Mouse (Mus musculus) central nervous system, embryonic 18 days (tissue): ENCODE data around the gene 4933406M09Rik. TPM values are rescaled to one million over a fixed set of nuclear protein-coding genes. Genes with fewer than 3 reads are reported as not detected.

Experiments used
- polyA plus RNA-seq: library from polyadenylated mRNA; depleted of rRNA; stranded (reverse); fragments of >200 nt; gene quantifications from 2 replicates; pipeline ENCODE4 v1.2.3, GENCODE M21; 2012; rRNA removed

Gene 4933406M09Rik
- not detected in 2 replicates for polyA plus RNA-seq

GRCm38 (mm10) chr1:134385666-134386065 is at the start of gene 4933406M09Rik:
4933406M09Rik (plus strand) TSS chr1:134385940.

GRCm38 (mm10) chr1:134361857-134362212 is 23.9 kb upstream of the 4933406M09Rik start, which contains the start of gene Tmem183a:
Tmem183a (minus strand) TSS chr1:134361979.

GRCm38 (mm10) chr1:134405509-134406413 is 20.0 kb downstream of the 4933406M09Rik start, which contains the start of gene Cyb5r1:
Cyb5r1 (plus strand) TSS chr1:134405559.

GRCm38 (mm10) chr1:134415168-134415831 is 29.6 kb downstream of the 4933406M09Rik start, which contains the start of gene Adipor1:
Adipor1 (plus strand) TSS chr1:134415378.

Other genes starting within 250 kb of the 4933406M09Rik start
- gene Chil1, start 203.8 kb upstream of the 4933406M09Rik start, polyA plus RNA-seq: 2.4 and 2.8 TPM in 2 replicates
- 0.44 and 1.4 TPM in 2 replicates for gene Mybph, start 192.5 kb upstream of the 4933406M09Rik start, polyA plus RNA-seq
- gene Adora1, start 150.5 kb upstream of the 4933406M09Rik start, polyA plus RNA-seq: 31.6 and 36.9 TPM in 2 replicates
- gene Myog, start 96.0 kb upstream of the 4933406M09Rik start, polyA plus RNA-seq: 0.13 and 4.1 TPM in 2 replicates
- gene Ppfia4, start 53.0 kb upstream of the 4933406M09Rik start, polyA plus RNA-seq: 61.0 and 61.3 TPM in 2 replicates
- gene Tmem183a, start 24.0 kb upstream of the 4933406M09Rik start, polyA plus RNA-seq: 97.6 and 114 TPM in 2 replicates
- gene Cyb5r1, start 19.6 kb downstream of the 4933406M09Rik start, polyA plus RNA-seq: 9.6 and 10.8 TPM in 2 replicates
- 52.3 and 52.4 TPM in 2 replicates for gene Adipor1, start 29.4 kb downstream of the 4933406M09Rik start, polyA plus RNA-seq
- gene Klhl12, start 69.6 kb downstream of the 4933406M09Rik start, polyA plus RNA-seq: 26.5 and 27.2 TPM in 2 replicates
- 45.0 and 45.1 TPM in 2 replicates for gene Rabif, start 108.7 kb downstream of the 4933406M09Rik start, polyA plus RNA-seq
- 0.07 TPM in 1 of 2 replicates, not detected in the other for gene Mgat4e, start 163.7 kb downstream of the 4933406M09Rik start, polyA plus RNA-seq
- gene Kdm5b, start 174.2 kb downstream of the 4933406M09Rik start, polyA plus RNA-seq: 47.1 and 49.4 TPM in 2 replicates